Mouse (Mus musculus): ENCODE data around the gene Setdb1.

The Setdb1 gene

GRCm38 (mm10) chr3:95292899-95293298 lies 64.1 kb downstream of the Setdb1 start:
- DNase-seq (ENCODE audit: low read depth, low spot score) = no peak

DNA sequence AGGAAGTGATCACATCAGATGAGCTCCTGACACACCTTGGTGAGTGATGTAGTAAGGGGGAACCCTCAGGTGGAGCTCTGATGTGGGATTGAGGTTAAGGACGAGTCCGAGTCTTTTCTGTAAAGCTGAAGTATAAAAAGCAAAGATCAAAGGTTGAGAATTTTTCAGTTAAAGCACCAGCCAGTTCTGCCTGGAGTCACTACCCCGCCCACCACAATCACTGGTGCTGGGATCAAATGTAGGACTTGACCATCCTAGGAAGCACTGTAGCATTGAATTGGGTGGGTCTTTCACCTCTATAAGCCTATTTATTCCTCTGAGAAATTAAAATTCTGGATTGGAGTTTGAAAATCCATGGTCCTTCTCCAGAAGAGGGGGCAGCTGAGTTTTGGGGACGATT lies 66.0 kb downstream of the Setdb1 start:
- DNase-seq (ENCODE audit: low read depth, low spot score) = no peak

GRCm38 (mm10) chr3:95290156-95290555 lies 66.8 kb downstream of the Setdb1 start:
- no peak for DNase-seq (ENCODE audit: low read depth, low spot score)

- DNase-seq (ENCODE audit: low read depth, low spot score) = no peak
Observed at GRCm38 (mm10) chr3:95289419-95289818, 67.6 kb downstream of the Setdb1 start.

- no peak for DNase-seq (ENCODE audit: low read depth, low spot score)
Observed at GRCm38 (mm10) chr3:95287541-95287940, 69.5 kb downstream of the Setdb1 start.

DNA sequence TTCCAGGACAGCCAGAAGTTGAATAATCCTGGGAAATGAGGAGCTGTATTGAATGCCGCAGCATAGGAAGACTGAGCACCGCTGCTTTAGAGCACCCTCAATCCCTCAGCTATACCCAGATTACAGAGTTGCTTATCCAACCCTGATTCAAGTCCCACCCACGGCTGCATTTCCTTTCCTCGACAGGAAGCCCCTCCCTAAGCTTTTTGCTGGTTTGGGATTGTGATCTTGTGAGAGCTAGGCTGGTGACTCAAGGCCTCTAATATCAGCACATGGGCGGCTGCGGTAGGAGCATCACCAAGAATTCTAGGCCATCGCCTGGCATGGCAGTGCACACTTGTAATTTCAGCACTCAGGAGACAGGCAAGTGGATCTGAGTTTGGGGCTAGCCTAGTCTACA lies 70.5 kb downstream of the Setdb1 start:
- no peak for DNase-seq (ENCODE audit: low read depth, low spot score)

DNA sequence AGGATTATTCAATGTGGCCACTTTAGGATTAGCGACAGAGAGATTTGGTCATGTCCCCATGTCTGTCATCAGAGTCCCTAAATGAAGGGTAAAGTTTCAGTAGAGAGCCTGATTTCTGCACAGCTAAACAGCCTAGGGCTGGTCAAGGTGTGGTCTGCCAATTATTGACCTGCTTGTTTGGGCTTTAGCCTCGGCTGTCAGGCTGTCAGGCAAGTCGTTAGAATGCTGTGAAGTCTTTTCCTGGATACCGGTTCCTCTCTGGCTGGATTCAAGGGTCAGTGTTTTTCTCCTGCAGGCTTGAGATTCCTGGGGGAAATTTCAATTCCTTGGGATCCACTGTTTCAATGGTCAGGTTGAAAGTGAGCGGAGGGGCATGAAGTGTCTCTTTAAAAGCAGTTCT lies 71.0 kb downstream of the Setdb1 start:
- no peak for DNase-seq (ENCODE audit: low read depth, low spot score)

- no peak for DNase-seq (ENCODE audit: low read depth, low spot score)
Observed at GRCm38 (mm10) chr3:95285390-95285789, 71.6 kb downstream of the Setdb1 start.

DNA sequence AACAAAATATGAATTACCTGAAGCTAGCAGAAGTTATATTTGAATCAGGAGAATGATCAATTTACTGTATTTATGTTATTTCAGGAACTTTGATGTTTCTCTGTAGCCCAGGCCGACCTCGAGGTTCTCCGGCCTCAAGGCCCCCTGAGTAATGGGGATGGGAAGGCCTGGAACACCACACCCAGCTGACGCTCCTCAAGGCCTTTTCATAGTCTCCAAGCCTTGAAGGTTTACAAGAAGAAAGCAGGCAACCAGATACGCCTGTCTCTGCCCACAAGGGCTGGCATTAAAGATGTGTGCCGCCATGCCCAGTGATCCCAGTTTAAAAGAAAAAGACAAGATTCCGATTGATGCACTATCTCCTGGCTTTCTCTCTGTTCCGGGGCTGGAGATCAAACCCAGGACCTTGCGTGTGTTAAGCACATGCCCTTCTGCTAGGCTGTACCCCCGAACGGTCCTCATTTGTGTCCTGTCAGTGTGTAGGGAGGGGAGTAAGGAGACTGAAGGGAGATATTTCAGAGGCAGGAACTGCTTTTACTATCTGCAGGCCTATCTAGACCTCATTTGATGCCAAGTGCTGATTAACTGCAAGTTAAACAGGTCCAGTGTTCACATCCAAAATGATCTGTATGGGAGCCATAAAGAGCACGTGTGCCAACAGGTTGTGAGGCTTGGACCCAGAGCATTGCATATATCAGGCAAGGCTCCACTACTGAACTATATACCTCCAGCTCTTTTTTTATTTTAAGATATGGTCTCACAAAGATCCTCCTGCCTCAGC lies 72.3 kb downstream of the Setdb1 start:
- no peak for DNase-seq (ENCODE audit: low read depth, low spot score)

GRCm38 (mm10) chr3:95284062-95284461 lies 72.9 kb downstream of the Setdb1 start:
- no peak for DNase-seq (ENCODE audit: low read depth, low spot score)

GRCm38 (mm10) chr3:95283589-95283941 lies 73.4 kb downstream of the Setdb1 start:
- DNase-seq (ENCODE audit: low read depth, low spot score) = no peak

GRCm38 (mm10) chr3:95282865-95283588 lies 74.0 kb downstream of the Setdb1 start:
- peak; percentile 75 for DNase-seq (ENCODE audit: low read depth, low spot score)

- peak; percentile 58 for DNase-seq (ENCODE audit: low read depth, low spot score)
Observed at GRCm38 (mm10) chr3:95282381-95282864, 74.6 kb downstream of the Setdb1 start.

DNA sequence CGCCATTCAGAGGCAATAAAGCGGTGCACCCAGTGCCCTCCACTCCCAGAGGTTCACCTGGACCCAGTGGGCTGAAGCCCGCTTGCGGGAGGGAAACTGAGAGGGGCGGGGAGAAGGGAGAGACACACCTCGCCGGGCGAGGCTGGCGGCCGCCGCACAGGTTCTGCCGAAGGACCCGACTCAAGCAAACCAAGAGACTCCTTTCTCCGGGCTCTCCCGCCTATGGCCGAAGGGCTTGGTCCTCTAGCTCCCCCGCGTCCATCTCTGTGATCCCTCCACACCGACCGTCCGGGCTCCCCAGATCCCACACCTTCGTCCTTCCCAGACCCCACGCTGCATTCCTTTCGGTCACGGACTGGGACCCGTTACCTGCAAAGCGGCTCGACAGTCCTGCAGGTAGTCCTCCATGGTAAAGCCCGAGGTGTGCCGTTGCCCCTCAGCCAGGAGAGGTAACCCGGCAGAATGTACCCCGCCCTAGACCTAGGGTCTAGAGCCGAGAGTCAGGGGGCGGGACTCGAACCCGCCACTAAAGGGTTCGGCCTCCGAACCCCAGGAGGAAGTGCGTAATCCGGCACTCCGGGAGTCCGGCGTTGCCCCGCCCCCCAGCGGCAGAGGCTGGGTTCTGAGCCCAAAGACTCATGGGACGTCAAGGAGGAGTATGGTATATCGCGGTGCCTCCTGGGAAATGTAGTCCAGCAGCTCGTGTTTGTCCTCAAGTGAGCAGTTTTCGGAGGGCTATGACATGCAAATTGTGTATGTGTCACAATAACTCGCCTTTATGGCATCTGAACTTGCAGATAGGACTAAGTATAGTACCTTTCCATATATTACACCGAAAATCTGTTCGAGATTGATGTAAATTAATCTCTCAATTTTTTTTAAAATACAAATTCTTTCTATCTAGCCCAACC lies 75.5 kb downstream of the Setdb1 start, which contains the start of the genes Mindy1 and Prune1:
Gene Mindy1, plus strand, starts transcription at position 130 of the 911 bp plus-strand sequence.
Gene Prune1, minus strand, starts transcription at position 861 of the 911 bp plus-strand sequence.
- peak; percentile 98 for DNase-seq (ENCODE audit: low read depth, low spot score)

DNA sequence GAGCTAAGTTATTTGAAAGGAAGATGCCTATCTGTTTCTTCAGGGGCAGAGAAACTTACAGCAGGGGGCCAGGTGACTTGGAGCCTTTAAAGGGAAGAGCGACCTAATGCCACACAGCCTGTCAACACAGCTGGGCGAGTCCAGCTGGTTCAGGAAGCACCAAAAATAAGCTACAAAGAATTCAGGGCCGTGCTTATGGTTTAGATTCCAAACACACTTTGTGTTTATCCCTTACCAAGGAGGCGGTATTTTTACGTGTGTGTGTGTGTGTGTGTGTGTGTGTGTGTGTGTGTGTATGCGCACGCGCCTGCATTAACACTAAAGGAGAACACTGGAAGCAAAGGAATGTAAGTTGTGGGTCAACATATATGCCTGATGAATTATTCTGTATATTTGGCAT lies 76.3 kb downstream of the Setdb1 start:
- no peak for DNase-seq (ENCODE audit: low read depth, low spot score)

- no peak for DNase-seq (ENCODE audit: low read depth, low spot score)
Observed at GRCm38 (mm10) chr3:95277149-95277551, 79.9 kb downstream of the Setdb1 start.

GRCm38 (mm10) chr3:95276428-95276934 lies 80.5 kb downstream of the Setdb1 start:
- no peak for DNase-seq (ENCODE audit: low read depth, low spot score)

DNA sequence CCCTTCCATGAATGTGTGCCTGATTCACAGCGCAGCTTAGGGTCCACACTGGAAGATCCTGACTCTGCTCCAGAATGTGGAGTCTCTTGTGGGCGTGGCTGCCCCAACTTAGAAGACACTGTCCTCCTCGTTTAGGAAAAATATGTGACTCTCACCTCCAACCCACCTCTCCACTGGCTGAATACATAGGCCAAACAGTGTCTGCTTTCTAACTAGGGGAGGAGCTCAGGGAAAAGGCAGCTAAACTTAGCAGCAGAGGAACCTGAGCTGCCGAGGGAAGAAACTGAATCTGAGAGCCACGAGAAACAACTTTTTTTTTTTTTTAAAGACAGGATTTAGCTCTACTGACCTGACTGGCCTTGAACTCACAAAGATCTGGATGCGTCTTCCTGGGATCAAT lies 81.8 kb downstream of the Setdb1 start:
- no peak for DNase-seq (ENCODE audit: low read depth, low spot score)

- no peak for DNase-seq (ENCODE audit: low read depth, low spot score)
Observed at GRCm38 (mm10) chr3:95274453-95274852, 82.5 kb downstream of the Setdb1 start.

Data from c-Kit-negative CD71-positive TER-119-positive erythroid progenitor cells, embryonic 14.5 days (primary cell).